Mouse (Mus musculus) layer of hippocampus, postnatal 36 days (tissue): ENCODE measurements at regions not wholly inside any gene's neighbourhood (a gene's known extent, or its start where the extent isn't known, plus 50 kb on each side); places are given as distances from the start of the nearest gene placed in this dataset.

Source experiments
- DNase-seq, 2 experiments: peaks; one replicate each; pipeline ENCODE4 v3.0.0; 2022

DNA sequence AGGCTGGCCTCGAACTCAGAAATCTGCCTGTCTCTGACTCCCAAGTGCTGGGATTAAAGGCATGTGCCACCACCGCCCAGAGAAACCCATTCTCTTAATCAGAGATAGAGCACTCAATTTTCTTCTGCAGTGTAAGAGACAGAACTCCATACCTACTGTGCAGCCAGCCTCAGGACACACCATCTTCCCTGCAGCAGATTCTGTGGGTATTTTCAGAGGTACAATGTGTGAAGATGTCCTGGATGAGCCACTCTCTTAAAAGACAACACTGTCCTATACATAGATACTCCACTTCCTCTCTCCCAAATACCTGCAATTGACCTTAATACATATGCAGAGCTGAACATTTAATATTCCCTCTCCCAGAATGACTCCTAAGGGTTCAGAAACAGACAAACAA, 111.5 kb downstream of the Nr1d2 start:
- DNase-seq: no peak

DNA sequence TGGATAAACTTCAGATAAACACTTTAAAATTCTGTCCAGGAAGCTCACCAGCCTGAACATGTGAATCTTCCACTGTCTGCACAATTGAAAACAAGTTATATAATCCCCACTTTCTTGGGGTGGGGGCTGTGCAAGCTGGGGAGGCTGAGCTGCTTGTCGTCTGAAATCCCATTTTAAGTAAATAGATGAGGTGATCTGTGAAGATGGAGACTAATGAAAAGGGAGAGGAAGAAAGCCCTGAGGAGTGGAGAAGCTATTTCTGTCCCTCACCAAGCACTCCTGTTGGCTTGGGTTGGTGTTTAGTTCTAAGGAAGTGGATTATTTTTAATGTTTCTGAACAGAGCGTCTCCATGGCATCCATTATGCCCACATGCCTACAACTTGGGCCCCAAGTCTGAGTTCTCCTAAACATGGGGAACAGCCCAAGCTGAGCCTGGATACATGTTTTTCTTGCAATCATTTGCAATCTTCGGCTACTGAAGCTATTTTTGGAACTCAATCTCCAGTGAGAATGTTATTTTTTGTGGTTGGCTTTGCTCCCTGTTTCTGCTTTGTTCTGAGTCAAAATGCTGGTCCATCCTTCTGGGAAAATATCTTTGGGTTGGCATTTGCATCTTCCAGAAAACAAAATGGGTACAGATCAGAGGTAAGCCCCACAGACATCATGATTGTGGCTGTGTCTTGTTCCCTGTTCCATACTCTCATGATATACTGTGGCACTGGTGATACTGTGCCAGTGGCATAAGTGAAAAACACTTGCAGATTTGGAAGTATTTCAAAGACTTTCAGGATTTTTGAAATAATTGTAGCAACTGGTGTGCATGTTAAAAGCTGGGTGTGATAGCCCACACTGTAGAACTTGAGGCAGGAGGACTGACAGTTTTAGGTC, 131.8 kb downstream of the Nr1d2 start:
- DNase-seq: peak; percentile 14 to 30

DNA sequence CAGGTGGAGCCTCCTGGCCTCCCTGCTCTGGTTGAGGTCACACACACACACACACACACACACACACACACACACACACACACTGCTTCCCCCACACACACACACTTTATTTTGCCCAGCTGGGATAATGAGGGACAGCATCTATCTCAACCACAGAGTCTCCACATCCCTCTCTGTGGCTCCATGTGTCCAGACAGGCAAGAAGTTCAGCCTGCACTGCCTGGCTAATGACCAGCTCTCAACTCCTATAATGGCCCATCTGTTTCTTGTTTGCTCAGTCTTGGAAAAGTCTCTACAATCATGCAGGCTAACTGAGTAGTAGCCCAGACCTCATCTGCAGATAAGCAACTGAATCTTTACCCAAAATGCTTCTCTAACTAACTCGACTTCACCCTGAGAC, 133.3 kb downstream of the Nr1d2 start:
- DNase-seq: no peak

DNA sequence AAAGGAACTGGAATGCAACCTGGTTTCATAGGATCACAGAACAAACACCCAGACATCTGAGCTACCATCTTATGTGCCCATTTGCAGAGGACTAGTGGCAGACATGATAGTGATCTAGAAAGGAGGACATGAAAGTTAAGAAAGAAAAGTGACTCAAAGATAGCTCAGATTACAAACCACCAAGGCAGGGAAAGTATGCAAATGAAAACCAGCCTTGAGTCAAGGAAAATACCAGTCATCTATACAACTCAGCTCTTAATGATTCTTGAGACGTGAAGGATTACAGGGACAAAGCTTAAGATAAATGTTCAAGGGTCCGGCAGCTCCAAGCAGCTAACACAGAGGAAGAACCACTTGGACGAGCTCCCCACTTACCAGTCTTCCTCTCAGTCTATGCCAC, 138.7 kb downstream of the Nr1d2 start:
- DNase-seq: no peak
